Mouse (Mus musculus): ENCODE results near the gene Ngfr. TPM values are rescaled to one million over a fixed set of nuclear protein-coding genes. Genes with fewer than 3 reads are reported as not detected.

The Ngfr gene
- total and polyA plus RNA-seq, 3 experiments: not detected

- H3K4me3 ChIP-seq (ENCODE audit: control insufficient read depth in 1 of 2, insufficient read depth in 1 of 2, low read depth in 2 of 2, low read length in 2 of 2): no peak overlapping the region
- no peaks in the 10 kb centered on the region for H3K4me1 ChIP-seq (ENCODE audit: control insufficient read depth in 1 of 2, insufficient read depth in 2 of 2, low read length in 2 of 2)
- no peaks in the 10 kb centered on the region for H3K36me3 ChIP-seq (ENCODE audit: control insufficient read depth in 1 of 2, insufficient read depth in 2 of 2, low read length in 2 of 2)
- no peak overlapping the region for H3K9ac ChIP-seq (ENCODE audit: control insufficient read depth, low read depth, low read length, poor library complexity, severe bottlenecking)
- no peaks in the 10 kb centered on the region for H3K9me3 ChIP-seq (replicated peaks; ENCODE audit: insufficient read depth, low read length)
- TF ChIP-seq ZKSCAN1 (IDR thresholded peaks at IDR 0.05; ENCODE audit: low read depth, low read length) (no peak), ZNF384 (IDR thresholded peaks at IDR 0.05; ENCODE audit: low read depth, low read length) (no peak), HCFC1 (IDR thresholded peaks at IDR 0.05; ENCODE audit: low read depth, low read length) (no peak), UBTF (IDR thresholded peaks at IDR 0.05; ENCODE audit: borderline replicate concordance, insufficient read depth, low read depth, low read length) (no peak), ETS1 (IDR thresholded peaks at IDR 0.05; ENCODE audit: low read depth, low read length) (no peak), TBP (IDR thresholded peaks at IDR 0.05; ENCODE audit: low read depth, low read length) (no peak), CTCF (IDR thresholded peaks at IDR 0.05 in 2 of 3, conservative IDR thresholded peaks at IDR 0.05 in 1 of 3; ENCODE audit: control insufficient read depth in 1 of 3, insufficient read depth in 1 of 3, low read depth in 2 of 3, low read length in 3 of 3, poor library complexity in 1 of 3, severe bottlenecking in 1 of 3) (no peak), CHD2 (IDR thresholded peaks at IDR 0.05; ENCODE audit: low read length) (no peak), MYC (IDR thresholded peaks at IDR 0.05; ENCODE audit: low read depth, low read length) (no peak), GABPA (IDR thresholded peaks at IDR 0.05; ENCODE audit: low read depth, low read length) (no peak), NRF1 (IDR thresholded peaks at IDR 0.05; ENCODE audit: insufficient read depth, low read depth, low read length, poor library complexity, severe bottlenecking) (no peak), RAD21 (IDR thresholded peaks at IDR 0.05; ENCODE audit: low read depth, low read length) (no peak), JUND (IDR thresholded peaks at IDR 0.05; ENCODE audit: low read depth, low read length) (no peak), ELF1 (IDR thresholded peaks at IDR 0.05; ENCODE audit: low read depth, low read length) (no peak), NELFE (IDR thresholded peaks at IDR 0.05; ENCODE audit: low read depth, low read length) (no peak), POLR2AphosphoS5 (IDR thresholded peaks at IDR 0.05; ENCODE audit: borderline replicate concordance, low read depth, low read length) (no peak)
- no peak for DNase-seq (ENCODE audit: low read depth, low spot score)
- no peak overlapping the region for H3K27ac ChIP-seq (ENCODE audit: control insufficient read depth, low read depth, low read length)
- no peaks in the 10 kb centered on the region for H3K79me2 ChIP-seq (ENCODE audit: control insufficient read depth, insufficient read depth, low read length, poor library complexity)
- H3K27me3 ChIP-seq (ENCODE audit: control insufficient read depth in 1 of 2, insufficient read depth in 2 of 2, low read length in 2 of 2): peaks cover 13 to 17% of the 10 kb centered on the region in 2 experiments
Measured at GRCm38 (mm10) chr11:95559761-95560160, 27.8 kb downstream of the Ngfr start.

DNA sequence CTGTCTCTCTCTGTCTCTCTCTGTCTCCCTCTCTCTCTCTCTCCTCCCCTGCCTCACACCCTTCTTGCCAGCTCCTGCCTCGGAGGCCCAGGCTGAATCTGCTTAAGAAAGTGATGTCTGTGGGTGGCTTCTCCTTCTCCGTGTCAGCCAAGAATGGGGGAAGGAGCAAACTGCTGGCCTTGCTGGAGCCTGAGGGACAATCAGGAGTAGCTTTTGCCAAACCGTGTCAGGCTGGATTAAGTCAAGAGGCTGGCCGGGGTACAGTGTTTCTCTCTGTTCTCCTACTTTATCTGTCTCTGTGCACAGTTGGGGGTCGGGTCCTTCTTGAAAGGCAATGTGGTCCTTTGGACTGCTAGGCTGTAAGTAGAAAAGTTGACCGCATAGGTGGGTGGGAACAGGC, 29.8 kb downstream of the Ngfr start:
- Histone ChIP-seq H3K27ac (ENCODE audit: control insufficient read depth, low read depth, low read length) (no peak overlapping the region), H3K27me3 (ENCODE audit: control insufficient read depth in 1 of 2, insufficient read depth in 2 of 2, low read length in 2 of 2) (peaks cover 15 to 21% of the 10 kb centered on the region in 2 experiments), H3K9ac (ENCODE audit: control insufficient read depth, low read depth, low read length, poor library complexity, severe bottlenecking) (no peak overlapping the region), H3K9me3 (replicated peaks; ENCODE audit: insufficient read depth, low read length) (no peaks in the 10 kb centered on the region), H3K4me3 (ENCODE audit: control insufficient read depth in 1 of 2, insufficient read depth in 1 of 2, low read depth in 2 of 2, low read length in 2 of 2) (no peak overlapping the region), H3K4me1 (ENCODE audit: control insufficient read depth in 1 of 2, insufficient read depth in 2 of 2, low read length in 2 of 2) (no peaks in the 10 kb centered on the region), H3K36me3 (ENCODE audit: control insufficient read depth in 1 of 2, insufficient read depth in 2 of 2, low read length in 2 of 2) (no peaks in the 10 kb centered on the region), H3K79me2 (ENCODE audit: control insufficient read depth, insufficient read depth, low read length, poor library complexity) (no peaks in the 10 kb centered on the region)
- TF ChIP-seq TBP (IDR thresholded peaks at IDR 0.05; ENCODE audit: low read depth, low read length) (no peak), RAD21 (IDR thresholded peaks at IDR 0.05; ENCODE audit: low read depth, low read length) (no peak), UBTF (IDR thresholded peaks at IDR 0.05; ENCODE audit: borderline replicate concordance, insufficient read depth, low read depth, low read length) (no peak), MAFK (IDR thresholded peaks at IDR 0.05; ENCODE audit: borderline replicate concordance, low read depth, low read length) (no peak), CHD1 (IDR thresholded peaks at IDR 0.05; ENCODE audit: low read depth, low read length) (no peak), E2F4 (IDR thresholded peaks at IDR 0.05; ENCODE audit: borderline replicate concordance, low read depth, low read length) (no peak), BHLHE40 (IDR thresholded peaks at IDR 0.05; ENCODE audit: borderline replicate concordance, low read depth, low read length) (no peak), CTCF (IDR thresholded peaks at IDR 0.05 in 2 of 3, conservative IDR thresholded peaks at IDR 0.05 in 1 of 3; ENCODE audit: control insufficient read depth in 1 of 3, insufficient read depth in 1 of 3, low read depth in 2 of 3, low read length in 3 of 3, poor library complexity in 1 of 3, severe bottlenecking in 1 of 3) (no peak), USF2 (IDR thresholded peaks at IDR 0.05; ENCODE audit: borderline replicate concordance in 1 of 2, insufficient read depth in 1 of 2, low read depth in 1 of 2, low read length in 2 of 2) (no peak), GABPA (IDR thresholded peaks at IDR 0.05; ENCODE audit: low read depth, low read length) (no peak), NELFE (IDR thresholded peaks at IDR 0.05; ENCODE audit: low read depth, low read length) (no peak), HCFC1 (IDR thresholded peaks at IDR 0.05; ENCODE audit: low read depth, low read length) (no peak), MYC (IDR thresholded peaks at IDR 0.05; ENCODE audit: low read depth, low read length) (no peak), MAZ (IDR thresholded peaks at IDR 0.05; ENCODE audit: low read depth, low read length) (no peak), ETS1 (IDR thresholded peaks at IDR 0.05; ENCODE audit: low read depth, low read length) (no peak), USF1 (IDR thresholded peaks at IDR 0.05; ENCODE audit: low read depth, low read length) (no peak), MXI1 (IDR thresholded peaks at IDR 0.05; ENCODE audit: low read depth, low read length) (no peak), TCF12 (IDR thresholded peaks at IDR 0.05; ENCODE audit: low read depth, low read length) (no peak), POLR2A (IDR thresholded peaks at IDR 0.05; ENCODE audit: control insufficient read depth in 1 of 2, insufficient read depth in 1 of 2, low read depth in 1 of 2, low read length in 2 of 2, poor library complexity in 1 of 2) (no peak)
- no peak for DNase-seq (ENCODE audit: low read depth, low spot score)
